14 mouse cellular contexts compared by ENCODE assay signal in the genomic region with DNA sequence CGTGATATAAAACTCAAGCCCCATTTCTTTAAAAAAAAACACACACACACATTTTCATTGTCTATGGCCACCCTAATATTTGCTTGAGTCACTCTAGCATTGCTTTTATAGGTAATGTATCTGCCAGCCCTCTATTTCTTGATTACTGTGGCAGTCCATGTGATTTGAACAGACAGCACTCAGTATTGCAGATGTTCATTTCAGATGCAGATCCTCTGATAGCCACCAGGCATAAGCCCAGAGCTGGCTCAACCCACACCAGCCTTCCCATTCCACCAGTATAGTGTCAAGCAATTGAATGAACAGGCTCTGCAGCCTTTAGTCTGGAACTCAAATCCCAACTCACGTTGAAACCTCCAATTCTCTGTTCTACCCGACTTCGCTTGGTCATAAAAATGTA.
"Had no signal": no experiment of that assay in that cellular context is flagged by ENCODE, and none has a peak within 500 bp of the region (broad histone marks: within the 10 kb centered on the region; RNA-seq: fewer than 3 reads in every experiment).

No protein-coding gene starts in this region.

- H3K27me3 ChIP-seq: limb, embryonic 12.5 days; limb, embryonic 15.5 days; megakaryocyte, embryonic 14.5 days had no signal

- H3K4me2 ChIP-seq: limb, embryonic 12.5 days; limb, embryonic 15.5 days; midbrain, embryonic 11.5 days had no signal

- H3K36me3 ChIP-seq: limb, embryonic 12.5 days; limb, embryonic 15.5 days had no signal

- DNase-seq: kidney, adult 8-10 months; kidney, postnatal 14 days; kidney, postnatal 4 days; left cerebral cortex, postnatal 4 days; lung, adult 2 months; lung, postnatal 14 days; lung, postnatal 4 days; midbrain, embryonic 14.5 days; thymus, adult 18-20 months had no signal

- ATAC-seq: intestine, postnatal 0 days had no signal

- H3K27ac ChIP-seq: limb, embryonic 12.5 days; limb, embryonic 15.5 days had no signal

- H3K9ac ChIP-seq: limb, embryonic 12.5 days; limb, embryonic 15.5 days had no signal

- H3K4me3 ChIP-seq: limb, embryonic 12.5 days; limb, embryonic 15.5 days; megakaryocyte, embryonic 14.5 days had no signal

- H3K4me1 ChIP-seq: limb, embryonic 12.5 days; limb, embryonic 15.5 days had no signal

- H3K9me3 ChIP-seq: limb, embryonic 12.5 days; limb, embryonic 15.5 days; megakaryocyte, embryonic 14.5 days had no signal
